ENCODE assay signal across 8 mouse cellular contexts in genomic region chr6:118593377-118594061, GRCm38 (mm10). TPM values are rescaled to one million over a fixed set of nuclear protein-coding genes. Genes with fewer than 3 reads are reported as not detected.
DNase-seq lines count a peak whose midpoint lies in the region; ATAC-seq and TF ChIP-seq lines count a peak whose summit lies in the region.

No protein-coding gene starts in this region.

- peak; percentile 53 for DNase-seq in ovary, postnatal 36 days (ENCODE audit: low spot score)
- no peak for DNase-seq in ovary, postnatal 10 days (ENCODE audit: low spot score)
- peak; percentile 43 for DNase-seq in kidney, adult 2 months
- DNase-seq in lung, embryonic 14.5 days, result peak; percentile 43
- DNase-seq in skeletal muscle tissue, adult 2 months (ENCODE audit: low read depth, low spot score), result peak; percentile 4
- no peak for DNase-seq in thymus, postnatal 10 days (ENCODE audit: low spot score in 2 of 2)
- DNase-seq in adipocyte (ENCODE audit: low spot score), result no peak

- 12% methylated on average over 34 of the region's 34 CpGs for WGBS in embryonic facial prominence, embryonic 15.5 days
- 4% methylated on average over 34 of the region's 34 CpGs for WGBS in kidney, adult 2 months
- WGBS in lung, embryonic 14.5 days, result 6% methylated on average over 34 of the region's 34 CpGs

- H3K4me3 ChIP-seq in embryonic facial prominence, embryonic 15.5 days (replicated peaks), result peak overlapping the region; percentile 34
- peak overlapping the region; percentile 54 for H3K4me3 ChIP-seq in kidney, adult 2 months (ENCODE audit: insufficient read depth, low read depth, low read length)
- peak overlapping the region; percentile 38 for H3K4me3 ChIP-seq in lung, embryonic 14.5 days (ENCODE audit: low read depth, low read length)

- H3K27ac ChIP-seq in embryonic facial prominence, embryonic 15.5 days (replicated peaks), result no peak overlapping the region
- H3K27ac ChIP-seq in kidney, adult 2 months (ENCODE audit: insufficient read depth, low read depth, low read length), result no peak overlapping the region
- H3K27ac ChIP-seq in lung, embryonic 14.5 days (ENCODE audit: low read depth), result no peak overlapping the region

- no peak for TF ChIP-seq POLR2A in kidney, adult 2 months (IDR thresholded peaks at IDR 0.05; ENCODE audit: low read depth, low read length)

- TF ChIP-seq CTCF in kidney, adult 2 months (conservative IDR thresholded peaks at IDR 0.05; ENCODE audit: insufficient read depth, insufficient read length, low read depth, low read length), result 0 out of 2 replicates have a peak, but pooled peaks have one; percentile 19
- peak; percentile 33 for TF ChIP-seq CTCF in lung, embryonic 14.5 days (IDR thresholded peaks at IDR 0.05; ENCODE audit: low read depth)

- H3K9ac ChIP-seq in embryonic facial prominence, embryonic 15.5 days, result no peak overlapping the region
- H3K9ac ChIP-seq in lung, embryonic 14.5 days, result peak overlapping the region; percentile 30

- H3K27me3 ChIP-seq in embryonic facial prominence, embryonic 15.5 days, result peaks cover 14% of the 10 kb centered on the region; the same call in 1 of the 2 replicates
- no peaks in the 10 kb centered on the region for H3K27me3 ChIP-seq in kidney, adult 2 months (replicated peaks; ENCODE audit: control insufficient read depth, insufficient read depth, low read length)
- no peaks in the 10 kb centered on the region for H3K27me3 ChIP-seq in lung, embryonic 14.5 days (ENCODE audit: insufficient read depth, low read length)

- peak overlapping the region; percentile 54 for H3K4me2 ChIP-seq in embryonic facial prominence, embryonic 15.5 days (replicated peaks)
- H3K4me2 ChIP-seq in lung, embryonic 14.5 days, result peak overlapping the region; percentile 63

- no peaks in the 10 kb centered on the region for H3K9me3 ChIP-seq in embryonic facial prominence, embryonic 15.5 days (replicated peaks)
- no peaks in the 10 kb centered on the region for H3K9me3 ChIP-seq in lung, embryonic 14.5 days (ENCODE audit: low read depth, low read length)

- peaks cover 11% of the 10 kb centered on the region for H3K4me1 ChIP-seq in embryonic facial prominence, embryonic 15.5 days
- no peaks in the 10 kb centered on the region for H3K4me1 ChIP-seq in kidney, adult 2 months (ENCODE audit: control insufficient read depth, insufficient read depth, low read length)
- no peaks in the 10 kb centered on the region for H3K4me1 ChIP-seq in lung, embryonic 14.5 days (ENCODE audit: insufficient read depth)

- no peaks in the 10 kb centered on the region for H3K36me3 ChIP-seq in embryonic facial prominence, embryonic 15.5 days
- no peaks in the 10 kb centered on the region for H3K36me3 ChIP-seq in kidney, adult 2 months (ENCODE audit: control insufficient read depth, insufficient read depth, low read length)
- H3K36me3 ChIP-seq in lung, embryonic 14.5 days (ENCODE audit: insufficient read depth), result peaks cover 9% of the 10 kb centered on the region; the same call in 1 of the 2 replicates

- ATAC-seq in embryonic facial prominence, embryonic 15.5 days (ENCODE audit: insufficient number of reproducible peaks, low FRiP score, low TSS enrichment, low read depth), result 0 out of 2 replicates have a peak, but pooled peaks have one; percentile 41
- peak; percentile 84 for ATAC-seq in lung, embryonic 14.5 days (ENCODE audit: insufficient read depth)

RNA-seq across cellular contexts. Expression of gene Ankrd26, which starts 31.5 kb away (rescaled TPM):
- polyA plus RNA-seq in embryonic facial prominence, embryonic 15.5 days (2015; fragmentation: Nextera tagmentation; extraction: Ambion mirVana), result 10.8 and 12.0 TPM in 2 replicates
- polyA plus RNA-seq in kidney, adult 2 months (2012; rRNA removed), result 1.0 TPM in 2 replicates
- polyA plus RNA-seq in lung, embryonic 14.5 days (2014; fragmentation: Nextera tagmentation; extraction: Ambion mirVana), result 17.6 and 18.0 TPM in 2 replicates

Comparison
In these comparisons a context has a peak if more than half of its experiments do, and no peak if none do; other contexts are left out.
1. DNase-seq: peak in ovary, postnatal 36 days (single experiment), kidney, adult 2 months (single experiment), lung, embryonic 14.5 days (single experiment) and skeletal muscle tissue, adult 2 months (single experiment); none in ovary, postnatal 10 days (single experiment), thymus, postnatal 10 days (0 of 2) and adipocyte (single experiment).
2. Peak in every context shown above with its lines, with median percentiles within 50 percentile points of each other: H3K4me3 ChIP-seq.